Mouse (Mus musculus): Measurements from ENCODE around the gene Bnip1. TPM values are rescaled to one million over a fixed set of nuclear protein-coding genes. Genes with fewer than 3 reads are reported as not detected.

Bnip1 gene
- polyA plus RNA-seq, 1 experiment from 2014 or later = 51.9 TPM

- WGBS = 10% methylated on average over 5 of the region's 5 CpGs
- peaks cover 86% of the 10 kb centered on the region for H3K27me3 ChIP-seq (ENCODE audit: control insufficient read depth, insufficient read depth, low read length)
- no peak overlapping the region for H3K4me3 ChIP-seq (replicated peaks; ENCODE audit: low read length)
- H3K9ac ChIP-seq (ENCODE audit: low read length) = no peak overlapping the region
- H3K4me2 ChIP-seq (ENCODE audit: low read depth, low read length) = no peak overlapping the region
- no peaks in the 10 kb centered on the region for H3K9me3 ChIP-seq (replicated peaks; ENCODE audit: control insufficient read depth, low read length)
- H3K36me3 ChIP-seq (ENCODE audit: control insufficient read depth, insufficient read depth, low read length) = no peaks in the 10 kb centered on the region
- ATAC-seq (ENCODE audit: insufficient read depth, low FRiP score) = no peak
- peaks cover 4% of the 10 kb centered on the region; the same call in 1 of the 2 replicates for H3K4me1 ChIP-seq (ENCODE audit: control insufficient read depth, insufficient read depth, low read length)
- no peak overlapping the region for H3K27ac ChIP-seq (ENCODE audit: low read length)
Observed at GRCm38 (mm10) chr17:26841981-26842380, 61.1 kb downstream of the Bnip1 start.

Other genes starting within 250 kb of the Bnip1 start
- gene Ergic1, start 219.6 kb upstream of the Bnip1 start, polyA plus RNA-seq (2015; fragmentation: Nextera tagmentation; extraction: Ambion mirVana) = 111 and 116 TPM in 2 replicates
- 18.3 and 20.4 TPM in 2 replicates for gene Dusp1, start 218.9 kb upstream of the Bnip1 start, polyA plus RNA-seq (2015; fragmentation: Nextera tagmentation; extraction: Ambion mirVana)
- gene Atp6v0e, start 117.8 kb upstream of the Bnip1 start, polyA plus RNA-seq (2015; fragmentation: Nextera tagmentation; extraction: Ambion mirVana) = 231 and 249 TPM in 2 replicates
- gene Crebrf, start 65.4 kb upstream of the Bnip1 start, polyA plus RNA-seq (2015; fragmentation: Nextera tagmentation; extraction: Ambion mirVana) = 6.7 and 7.6 TPM in 2 replicates
- 2.3 and 4.6 TPM in 2 replicates for gene Nkx2-5, start 63.9 kb downstream of the Bnip1 start, polyA plus RNA-seq (2015; fragmentation: Nextera tagmentation; extraction: Ambion mirVana)
- 6.4 and 6.9 TPM in 2 replicates for gene Kifc5b, start 136.0 kb downstream of the Bnip1 start, polyA plus RNA-seq (2015; fragmentation: Nextera tagmentation; extraction: Ambion mirVana)
- gene Phf1, start 152.0 kb downstream of the Bnip1 start, polyA plus RNA-seq (2015; fragmentation: Nextera tagmentation; extraction: Ambion mirVana) = 7.3 and 7.7 TPM in 2 replicates
- 173 and 178 TPM in 2 replicates for gene Cuta, start 158.5 kb downstream of the Bnip1 start, polyA plus RNA-seq (2015; fragmentation: Nextera tagmentation; extraction: Ambion mirVana)
- 1.3 and 1.6 TPM in 2 replicates for gene Syngap1, start 160.2 kb downstream of the Bnip1 start, polyA plus RNA-seq (2015; fragmentation: Nextera tagmentation; extraction: Ambion mirVana)
- 14.1 and 14.8 TPM in 2 replicates for gene Zbtb9, start 192.1 kb downstream of the Bnip1 start, polyA plus RNA-seq (2015; fragmentation: Nextera tagmentation; extraction: Ambion mirVana)
- 6.7 and 7.0 TPM in 2 replicates for gene Bak1, start 247.9 kb downstream of the Bnip1 start, polyA plus RNA-seq (2015; fragmentation: Nextera tagmentation; extraction: Ambion mirVana)